Mouse (Mus musculus): ENCODE measurements around the gene Cdh20.

Cdh20 gene

DNA sequence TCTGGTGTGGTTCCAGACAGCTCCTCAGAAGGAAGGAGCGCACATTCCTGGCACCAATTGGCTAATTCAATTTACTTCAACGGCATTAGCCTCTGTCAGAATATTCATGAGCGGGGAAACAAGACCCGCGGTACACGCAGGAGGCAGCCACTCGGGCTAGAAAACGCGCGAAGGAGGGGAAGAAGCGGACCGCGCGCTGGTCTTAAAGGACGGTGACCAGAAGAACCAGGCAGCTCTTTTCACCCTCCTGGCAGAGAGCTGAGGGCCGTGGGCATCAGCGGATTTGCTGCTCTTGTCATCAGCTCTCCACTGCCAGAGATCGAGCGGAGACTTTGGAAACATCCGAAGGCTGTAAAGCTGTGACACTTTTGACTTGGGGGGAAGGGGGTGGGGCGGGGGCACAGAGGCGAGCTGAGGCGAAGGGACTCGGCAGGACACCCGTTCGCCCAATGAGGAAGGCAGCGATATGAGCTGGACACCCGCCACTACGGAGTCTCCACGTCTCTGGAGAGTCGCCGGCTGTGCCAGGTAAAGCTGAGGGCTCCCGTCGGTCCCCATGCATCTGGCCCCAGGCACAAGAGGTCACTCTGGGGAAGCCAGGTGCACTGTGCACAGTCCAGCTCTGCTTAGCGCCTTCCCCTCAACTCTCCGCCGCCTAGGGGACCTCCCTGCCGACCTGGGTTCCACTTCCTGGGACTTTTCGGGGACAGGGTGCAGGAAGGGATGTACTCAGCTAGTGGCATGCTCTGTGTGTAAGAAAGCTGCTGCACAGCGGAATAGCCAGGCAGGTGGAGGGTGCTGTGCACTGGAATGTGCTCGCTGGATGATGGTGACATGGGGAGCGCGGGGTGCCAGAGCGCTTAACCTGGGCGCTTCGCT, at the start of gene Cdh20:
Gene Cdh20 (plus strand): TSS at position 159 of the 879 bp plus-strand sequence.
- peak; percentile 61 for DNase-seq

DNA sequence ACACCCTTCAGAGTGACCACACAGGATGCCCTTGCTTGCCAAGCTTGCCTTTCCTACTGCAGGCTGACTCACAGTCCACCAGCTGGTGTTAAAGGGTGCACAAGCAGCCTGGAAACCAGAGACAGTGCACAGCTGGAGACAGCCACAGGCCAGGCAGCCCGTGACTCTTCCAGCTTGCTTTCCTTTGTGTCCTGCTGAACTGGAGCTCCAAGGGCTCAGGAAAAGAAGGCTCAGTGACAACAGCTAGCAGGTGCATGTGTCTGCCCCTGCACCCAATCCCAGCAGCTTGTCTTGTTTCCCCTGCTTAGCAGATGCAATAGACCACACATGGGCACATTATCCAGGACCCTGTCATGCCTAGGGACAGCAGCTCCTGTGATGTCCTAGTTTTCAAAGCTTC, 21.5 kb upstream of the Cdh20 start:
- no peak for DNase-seq

DNA sequence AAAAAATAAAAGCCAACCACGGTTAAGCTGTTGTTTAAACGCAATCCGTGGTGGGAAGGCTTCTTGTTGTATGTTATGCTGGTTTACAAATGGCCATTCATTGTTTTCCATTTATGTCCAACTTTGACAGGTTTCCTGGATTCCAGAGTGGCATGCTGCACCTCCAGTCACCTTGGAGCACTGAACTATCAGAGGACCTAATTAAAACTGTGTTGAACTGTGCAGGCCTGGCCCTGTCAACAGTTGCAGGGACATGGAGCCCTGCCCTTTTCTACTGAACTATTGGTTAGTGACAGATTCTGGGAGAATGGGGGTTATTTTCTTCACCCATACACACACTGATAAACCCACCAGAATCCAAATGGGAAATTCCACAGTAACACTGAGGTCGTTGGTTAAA, 20.9 kb upstream of the Cdh20 start:
- DNase-seq: no peak

DNA sequence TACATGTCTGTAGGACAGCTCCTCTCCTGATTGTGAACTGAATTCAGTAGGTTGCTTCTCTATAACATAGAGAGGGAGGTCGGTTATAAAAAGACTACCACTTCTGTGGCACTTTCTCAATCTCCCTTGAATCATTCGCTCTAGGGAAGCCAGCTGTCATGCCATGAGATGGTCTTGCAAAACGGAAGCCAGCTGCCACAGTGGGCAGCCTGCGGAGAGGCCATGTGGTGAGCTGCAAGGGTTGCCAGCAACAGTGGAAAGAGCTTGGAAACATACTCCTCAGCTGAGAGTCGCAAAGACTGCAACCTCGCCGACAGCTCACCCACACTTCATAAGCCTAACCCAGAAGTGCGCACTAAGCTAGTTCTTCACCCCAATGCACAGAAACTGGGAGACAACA, 13.8 kb upstream of the Cdh20 start:
- peak; percentile 83 for DNase-seq

DNA sequence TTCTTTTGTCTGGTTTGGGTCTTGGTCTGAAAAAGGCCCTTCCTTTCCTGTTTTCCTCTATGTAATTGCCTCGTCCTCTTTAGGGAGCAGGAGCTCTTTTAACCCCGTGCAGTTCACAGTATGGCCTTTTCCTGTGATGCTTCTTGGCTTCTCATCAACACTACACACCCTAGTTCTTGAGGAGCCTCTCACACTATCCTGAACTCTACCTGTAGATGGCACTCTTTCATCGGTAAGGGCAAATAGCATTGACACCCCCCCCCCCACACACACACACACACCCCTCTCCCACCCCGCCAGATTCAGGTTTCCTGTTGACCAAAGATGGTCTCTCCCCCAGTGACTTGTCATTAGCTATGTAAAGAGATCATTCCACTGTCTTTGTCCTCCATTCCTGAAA, 12.4 kb upstream of the Cdh20 start:
- no peak for DNase-seq

DNA sequence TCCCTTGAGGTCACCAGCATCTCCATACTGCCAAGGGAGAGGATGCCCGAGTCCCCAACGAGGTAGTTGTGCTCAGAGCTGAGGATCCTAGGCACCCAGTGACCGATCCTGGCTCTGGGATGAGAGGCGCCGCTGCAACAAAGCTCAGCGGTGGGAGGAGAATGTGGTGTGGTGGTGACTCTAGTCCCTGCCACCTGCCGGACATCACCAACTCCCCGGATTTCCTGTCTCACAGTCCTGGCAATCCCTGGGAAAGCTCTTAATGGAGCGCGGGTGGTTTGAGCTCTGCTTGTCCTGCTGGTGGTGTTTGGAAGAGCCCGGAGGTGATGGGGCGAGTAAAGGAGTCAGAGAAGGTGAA, 900 bp downstream of the Cdh20 start:
- peak; percentile 61 for DNase-seq

DNA sequence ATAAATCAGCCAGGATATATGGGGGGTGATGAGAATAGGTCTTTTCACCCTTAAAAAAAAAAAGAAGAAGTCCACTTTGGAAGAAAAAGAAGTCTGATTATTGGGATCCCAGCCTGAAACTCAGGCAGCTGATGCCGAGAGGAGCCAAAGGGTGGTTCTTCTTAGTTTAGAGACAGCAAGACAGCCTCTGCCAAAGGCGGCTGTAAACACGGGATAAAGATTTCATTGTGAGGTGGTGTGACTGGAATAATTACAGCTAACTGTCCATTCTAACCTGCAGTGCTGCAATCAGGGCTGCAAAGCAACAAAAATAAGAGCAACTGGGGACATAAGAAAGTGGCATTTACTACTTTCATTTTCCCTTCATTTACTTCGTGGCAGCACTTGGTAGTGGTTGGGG, 3.6 kb downstream of the Cdh20 start:
- no peak for DNase-seq

DNA sequence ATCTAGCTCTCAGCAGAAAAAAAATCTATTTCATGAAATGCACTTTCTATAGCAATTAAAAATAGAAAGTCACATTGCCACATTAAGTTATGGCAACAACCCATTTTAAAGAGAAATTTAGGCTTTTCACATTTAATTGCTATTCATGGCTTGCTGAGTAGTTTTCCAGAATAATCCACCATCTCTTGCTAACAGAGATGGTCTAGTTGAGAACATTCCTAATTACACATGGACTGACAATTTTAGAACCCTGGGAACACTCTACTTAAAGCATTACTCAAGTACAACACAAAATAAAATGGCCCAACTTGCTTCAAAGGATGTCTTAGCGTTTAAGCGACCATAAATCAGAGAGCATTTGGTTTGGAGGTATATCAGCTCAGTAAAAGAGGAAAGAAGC, 4.9 kb downstream of the Cdh20 start:
- no peak for DNase-seq

DNA sequence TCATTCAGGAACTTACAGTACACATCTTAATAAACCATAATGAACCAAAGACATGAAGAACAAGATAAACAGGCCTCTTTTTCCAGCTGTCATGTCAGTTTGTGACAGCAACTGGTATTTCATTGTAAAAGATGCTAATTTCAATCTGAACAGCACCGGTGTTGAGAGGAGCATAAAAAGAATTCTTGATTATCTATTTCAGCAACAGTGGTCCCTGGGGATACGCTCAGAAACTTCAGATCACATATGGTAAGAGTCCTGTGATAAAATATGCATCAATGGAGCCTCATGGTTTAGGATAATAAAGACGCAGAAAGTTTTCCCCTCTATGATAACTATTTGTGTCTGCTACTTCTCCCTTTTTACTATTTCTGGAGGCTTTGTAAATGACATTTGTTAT, 25.2 kb downstream of the Cdh20 start:
- no peak for DNase-seq

DNA sequence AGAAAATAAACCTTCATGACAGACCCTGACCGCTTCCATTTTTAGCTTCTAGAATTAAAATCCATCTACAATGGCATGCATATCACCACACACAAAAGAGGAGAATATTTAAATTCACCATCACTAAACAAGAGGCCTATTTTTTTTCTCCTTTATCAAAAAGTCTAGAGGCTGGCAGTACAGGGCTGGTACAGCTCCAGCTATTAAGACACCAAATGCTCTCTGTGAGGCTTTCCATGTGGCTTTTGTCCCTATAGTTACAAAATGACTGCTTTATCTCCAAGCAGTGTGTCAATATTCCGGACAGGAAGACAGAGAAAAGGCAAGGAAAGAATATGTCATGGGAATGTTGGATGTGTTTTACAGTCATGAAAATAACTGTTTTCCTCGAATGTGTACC, 27.8 kb downstream of the Cdh20 start:
- peak; percentile 18 for DNase-seq

DNA sequence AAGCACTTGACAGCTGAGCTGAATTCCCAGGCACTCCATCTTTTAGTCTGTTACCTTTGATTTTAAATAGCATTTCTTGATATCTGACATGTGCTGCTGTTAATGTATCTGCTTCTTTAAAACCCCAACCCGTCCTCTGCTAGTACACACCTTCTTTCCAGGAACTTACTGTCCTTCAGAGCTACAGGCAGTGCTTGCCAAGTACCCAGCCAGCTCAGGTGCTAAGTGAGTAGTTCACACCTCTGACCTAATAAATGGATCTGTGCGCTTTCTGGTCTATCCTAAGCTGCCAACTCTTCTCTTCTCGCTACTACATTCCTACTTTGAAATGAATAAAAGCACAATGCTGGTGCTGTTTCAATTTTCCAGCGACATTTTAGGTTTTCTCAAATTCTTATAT, 28.8 kb downstream of the Cdh20 start:
- DNase-seq: no peak

DNA sequence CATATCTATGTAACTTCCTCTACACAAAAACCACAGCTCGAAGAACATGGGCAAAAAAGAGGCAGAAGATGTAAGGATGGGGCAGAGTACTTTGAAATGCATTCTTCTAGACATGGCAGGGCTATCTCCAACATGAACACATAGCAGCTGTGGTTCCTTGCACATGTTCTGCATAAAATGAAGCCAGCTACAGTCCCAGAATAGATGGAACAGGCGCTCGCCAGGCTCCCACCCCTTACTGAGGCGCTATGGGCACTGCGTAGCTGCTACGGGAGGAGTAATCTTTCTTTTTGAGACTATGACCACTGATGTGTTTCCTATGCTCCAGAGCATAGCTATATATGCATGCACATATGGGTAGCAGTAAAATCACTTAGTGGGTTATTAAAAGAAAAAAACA, 36.4 kb downstream of the Cdh20 start:
- no peak for DNase-seq

DNA sequence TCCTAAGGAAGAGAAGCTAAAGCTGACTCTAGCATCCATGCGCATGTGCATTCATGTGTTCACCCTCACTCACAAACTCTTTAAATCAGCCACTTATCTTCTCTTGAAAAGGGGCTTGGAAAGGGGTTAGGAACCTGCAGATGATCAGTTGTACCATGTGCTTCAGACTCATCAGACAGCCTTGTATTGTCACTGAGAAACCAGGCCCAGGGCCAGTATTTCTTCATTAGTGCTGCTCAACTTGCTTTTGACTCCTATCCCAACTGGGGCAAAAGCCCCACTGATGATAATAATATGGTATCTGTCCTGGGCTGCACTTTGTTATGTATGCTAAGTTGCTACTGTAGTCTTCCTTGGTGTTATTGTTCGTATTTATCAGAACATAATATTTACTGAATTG, 38.9 kb downstream of the Cdh20 start:
- DNase-seq: no peak

DNA sequence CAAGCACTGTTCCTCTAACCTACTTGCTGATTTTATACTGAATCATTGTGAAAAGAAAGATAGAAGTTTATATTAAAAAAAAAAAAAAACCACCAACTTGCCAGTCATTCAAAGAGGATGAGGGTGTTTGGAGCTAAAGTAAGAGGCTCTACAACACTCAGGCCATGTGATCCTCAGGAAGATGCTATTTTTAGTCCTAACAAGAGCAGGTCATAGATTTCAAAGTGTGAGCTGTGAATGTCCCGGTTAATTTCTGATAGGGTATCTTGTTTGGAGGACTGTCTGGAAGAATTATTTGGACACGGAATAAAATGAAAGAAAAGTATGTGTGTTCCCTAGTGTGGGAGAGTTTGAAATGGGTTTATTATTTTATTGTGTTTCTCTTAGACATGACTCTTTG, 49.2 kb downstream of the Cdh20 start:
- no peak for DNase-seq

DNA sequence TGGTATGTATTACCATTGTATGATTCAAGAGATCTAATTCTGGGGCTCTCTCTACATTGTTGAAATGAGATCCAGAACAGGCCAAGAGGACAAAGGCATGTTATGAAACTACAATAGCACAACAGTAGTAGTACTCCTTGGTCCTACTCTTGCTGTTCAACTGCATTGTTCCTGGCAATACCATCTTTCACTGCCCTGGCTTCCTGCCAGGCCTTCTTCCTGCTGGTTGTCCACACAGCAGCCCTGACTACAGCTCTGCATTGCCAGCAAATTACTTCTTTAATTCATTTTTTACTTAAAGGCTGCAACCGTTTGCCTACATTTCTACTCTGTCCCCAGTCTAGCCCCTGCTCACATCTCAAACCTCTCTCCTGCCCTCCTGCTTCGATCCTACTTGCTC, 59.8 kb downstream of the Cdh20 start:
- DNase-seq: peak; percentile 18

DNA sequence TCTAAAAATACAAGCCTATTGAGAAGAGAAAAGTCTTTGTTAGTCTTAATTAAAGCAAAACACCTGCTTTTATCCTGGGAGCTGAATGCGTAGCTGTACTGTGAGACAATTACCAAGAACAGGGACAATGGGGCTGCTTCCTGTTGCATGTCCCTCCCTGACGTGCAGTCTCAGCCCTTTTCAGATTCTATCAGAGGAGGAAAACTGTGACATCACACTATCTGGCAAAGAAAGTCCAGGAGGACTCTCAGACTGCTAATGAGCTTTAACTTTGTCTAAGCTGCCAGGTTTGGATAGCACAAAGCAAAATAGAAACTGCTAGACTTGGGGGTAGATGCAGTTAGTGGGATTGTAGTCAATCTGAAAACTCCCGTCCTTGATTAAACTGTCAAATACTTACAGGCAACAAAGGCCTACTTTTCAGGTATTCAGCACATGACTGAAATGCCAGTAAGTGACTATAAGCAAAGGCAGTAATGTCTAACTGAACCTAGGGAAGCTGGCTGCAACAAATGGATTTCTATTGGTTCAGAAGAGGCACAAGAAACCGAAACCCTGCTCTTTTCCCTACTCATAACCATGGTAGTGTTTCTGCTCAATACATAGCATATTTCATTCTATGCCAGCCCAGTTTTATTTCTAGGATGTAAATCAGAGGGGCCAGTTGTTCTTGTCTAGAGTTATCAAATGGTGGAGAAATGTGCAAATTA, 70.0 kb downstream of the Cdh20 start:
- no peak for DNase-seq

DNA sequence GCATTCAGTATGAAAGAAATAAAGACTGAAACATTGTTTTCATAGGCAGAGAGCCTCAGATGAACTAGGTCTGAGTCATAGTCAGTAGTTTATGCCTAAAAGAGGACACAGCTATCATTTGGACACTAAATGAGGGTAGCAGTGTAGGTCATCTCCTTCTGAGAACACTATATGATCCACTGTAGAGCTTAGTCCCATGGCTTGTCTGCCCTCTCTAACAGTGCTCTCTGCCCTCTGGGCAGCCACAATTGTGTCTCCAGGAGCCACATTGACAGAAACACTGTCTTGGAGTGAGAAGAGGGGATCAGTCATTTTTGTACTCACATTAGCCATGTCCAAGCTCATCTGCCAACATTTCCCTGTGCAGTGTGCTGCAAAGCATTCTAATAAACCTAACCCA, 70.7 kb downstream of the Cdh20 start:
- DNase-seq: peak; percentile 9

DNA sequence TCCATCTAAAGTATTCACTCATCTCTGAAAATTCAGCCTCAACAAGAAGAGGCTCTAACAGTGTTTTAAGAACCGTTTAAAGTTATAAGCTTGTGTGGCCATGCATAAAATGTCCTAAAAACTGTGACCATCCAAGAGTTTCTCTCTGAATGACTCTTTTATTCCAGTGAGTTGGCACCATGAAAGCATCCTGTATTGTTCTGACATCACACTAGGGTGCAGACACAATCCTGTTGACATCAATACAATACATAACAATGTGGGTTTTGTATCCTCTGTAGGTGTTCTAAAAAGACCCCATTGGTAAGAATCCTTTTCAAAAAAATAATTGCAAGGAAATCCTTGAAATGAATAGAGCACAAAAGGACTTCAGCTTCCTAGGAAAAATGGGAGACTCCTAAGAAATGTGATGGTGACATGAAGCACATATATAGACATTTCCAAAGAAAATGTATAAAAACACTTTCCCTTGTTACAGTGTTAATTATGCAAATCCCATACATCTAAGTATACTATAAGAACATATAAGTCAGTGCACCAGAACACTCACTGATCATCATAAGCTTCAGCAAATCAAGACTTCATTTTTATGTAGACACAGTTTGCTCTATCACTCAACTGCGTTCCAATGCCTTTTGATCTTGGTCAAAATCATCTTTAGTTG, 80.1 kb downstream of the Cdh20 start:
- peak; percentile 14 for DNase-seq

DNA sequence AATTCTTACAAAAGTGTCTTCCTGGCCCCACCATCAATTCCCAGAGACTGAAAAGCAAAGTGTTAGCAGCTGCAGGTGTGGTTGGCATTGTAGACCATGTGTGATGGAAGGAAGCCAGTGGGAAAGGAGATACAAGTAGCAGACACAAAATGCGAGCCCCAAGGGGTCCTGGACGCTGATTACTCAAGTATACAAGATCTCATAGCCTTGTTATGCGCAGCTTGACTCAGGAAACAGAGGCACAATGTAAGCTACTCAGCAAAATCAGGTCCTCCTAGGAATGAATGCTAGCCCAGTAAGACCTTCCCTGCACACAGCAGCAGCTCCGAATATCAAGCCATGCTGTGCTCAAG, 80.6 kb downstream of the Cdh20 start:
- DNase-seq: no peak

DNA sequence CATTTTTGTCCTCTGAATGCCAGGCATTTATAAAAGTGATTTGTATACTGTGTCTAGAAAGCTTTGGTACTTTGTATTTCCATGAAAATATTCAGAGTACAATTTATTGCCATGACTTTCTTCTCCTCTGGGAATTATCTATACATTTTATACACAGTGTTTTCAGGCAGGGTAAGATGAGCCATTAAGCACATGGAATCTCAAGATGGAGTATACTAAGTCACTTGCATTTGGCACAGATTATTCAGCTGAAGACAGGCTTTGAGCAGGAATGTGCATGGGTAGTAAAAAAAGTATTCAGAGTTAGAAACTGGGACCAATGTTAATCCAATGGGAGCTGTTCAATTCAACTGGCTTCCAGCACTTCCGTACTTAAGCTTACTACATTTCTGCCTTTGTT, 109.1 kb downstream of the Cdh20 start:
- no peak for DNase-seq

DNA sequence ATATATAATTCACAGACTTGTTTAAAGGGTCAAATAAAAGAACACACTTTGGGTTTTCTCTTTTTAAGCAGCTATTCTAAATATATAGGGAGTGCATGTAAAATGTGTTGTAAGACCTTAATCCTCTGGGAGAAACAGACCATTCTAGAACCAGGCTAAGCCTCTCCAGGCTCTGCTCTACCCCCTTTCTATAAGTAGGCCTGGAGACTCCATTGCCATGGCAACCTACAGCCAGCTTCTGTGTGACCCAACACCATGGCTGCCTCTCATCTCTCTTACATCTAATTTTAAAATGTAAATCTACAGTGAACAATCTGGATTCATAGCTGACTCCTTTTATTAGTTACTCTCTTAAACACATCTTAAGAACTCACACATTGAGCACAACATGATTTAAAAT, 133.5 kb downstream of the Cdh20 start:
- no peak for DNase-seq

DNA sequence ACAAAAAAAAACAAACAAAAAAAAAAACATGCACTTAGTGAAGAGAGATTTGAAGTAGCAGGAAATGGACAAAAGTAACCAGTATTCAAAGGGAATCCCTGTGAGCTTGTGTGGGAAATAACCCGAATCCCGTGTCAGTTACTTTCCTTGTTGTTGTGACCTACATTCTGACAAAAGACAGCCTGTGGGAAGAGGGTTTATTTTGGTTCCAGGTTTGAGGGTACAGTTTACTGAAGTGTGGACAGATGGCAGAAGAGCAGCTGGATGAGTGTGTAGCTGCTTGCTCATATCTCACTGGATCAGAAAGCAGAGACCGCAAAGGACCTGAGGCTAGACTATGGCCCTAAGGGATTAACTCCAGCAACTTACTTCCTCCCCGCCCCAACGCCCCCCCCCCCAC, 135.1 kb downstream of the Cdh20 start:
- peak; percentile 4 for DNase-seq

DNA sequence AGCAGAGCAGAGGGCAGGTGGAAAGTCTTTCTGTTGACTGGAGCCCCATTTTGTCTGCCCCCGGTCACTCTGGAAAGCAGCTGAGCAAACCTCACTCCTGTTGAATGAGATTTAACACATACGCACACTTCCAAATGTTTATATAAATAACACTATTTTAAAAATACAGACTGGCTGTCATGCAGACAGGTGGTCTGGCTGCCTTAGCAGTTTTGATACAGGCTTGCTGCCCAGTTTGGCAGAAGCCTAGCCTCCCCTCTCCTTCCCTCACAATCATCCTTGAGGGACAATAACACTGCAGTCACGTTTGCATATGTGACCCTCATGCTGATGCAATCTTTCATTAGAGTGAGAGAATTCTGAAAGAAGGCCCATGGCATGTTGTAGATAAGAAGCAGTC, 144.1 kb downstream of the Cdh20 start:
- no peak for DNase-seq

DNA sequence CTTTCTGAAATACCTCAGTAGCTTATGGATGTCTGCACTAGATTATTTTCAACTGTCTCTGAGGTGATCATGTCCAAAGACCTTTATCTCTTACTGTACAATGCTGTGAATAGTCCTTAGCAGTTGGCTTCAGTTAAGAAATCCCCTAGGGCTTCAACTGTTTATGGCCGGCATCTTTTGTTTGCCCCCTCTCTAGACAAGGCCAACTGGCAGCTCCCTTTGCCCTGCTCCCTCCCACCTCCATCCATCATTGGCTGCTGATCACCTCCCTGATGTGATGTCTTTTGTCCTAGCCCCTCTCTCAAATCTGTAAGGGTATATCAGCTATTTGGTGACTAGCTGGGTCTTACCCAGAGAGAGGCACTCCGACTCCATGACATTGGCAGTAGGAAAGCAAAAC, 148.2 kb downstream of the Cdh20 start:
- DNase-seq: no peak

All from cerebellum, adult 9-10 months (tissue).